Mouse (Mus musculus): Measurements from ENCODE around the gene Rnf11. TPM values are rescaled to one million over a fixed set of nuclear protein-coding genes. Genes with fewer than 3 reads are reported as not detected.
"Not testable (repeated sequence)": the region's sequence is repeated elsewhere in the genome, so short reads cannot be mapped to it uniquely, and the experiment has no call there.

The Rnf11 gene
- total RNA-seq, 1 experiment from 2014 or later, result 38.7 TPM

DNA sequence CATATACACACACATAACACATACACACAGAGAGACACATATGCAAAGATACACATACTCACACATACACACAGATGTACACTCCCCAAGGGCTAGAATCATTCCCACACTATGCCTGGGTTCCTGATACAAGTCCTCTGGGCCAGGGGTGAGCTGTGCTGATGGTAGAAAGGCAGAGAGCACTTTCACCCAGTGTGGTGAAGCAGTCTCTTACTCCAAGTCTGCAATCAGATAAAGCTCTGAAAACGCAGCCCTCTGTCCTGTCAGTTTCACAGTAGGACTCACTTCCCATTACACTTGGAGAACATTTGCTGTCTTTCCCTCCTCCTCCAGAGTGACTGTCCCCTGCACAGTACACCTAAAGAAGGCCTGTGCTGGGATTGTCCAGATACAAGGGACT, 57.5 kb downstream of the Rnf11 start:
- no peak for ATAC-seq (replicated peaks in 1 of 2; ENCODE audit: insufficient read depth in 1 of 2, low FRiP score in 2 of 2, low TSS enrichment in 1 of 2, low read depth in 1 of 2, poor library complexity in 2 of 2, severe bottlenecking in 2 of 2)

DNA sequence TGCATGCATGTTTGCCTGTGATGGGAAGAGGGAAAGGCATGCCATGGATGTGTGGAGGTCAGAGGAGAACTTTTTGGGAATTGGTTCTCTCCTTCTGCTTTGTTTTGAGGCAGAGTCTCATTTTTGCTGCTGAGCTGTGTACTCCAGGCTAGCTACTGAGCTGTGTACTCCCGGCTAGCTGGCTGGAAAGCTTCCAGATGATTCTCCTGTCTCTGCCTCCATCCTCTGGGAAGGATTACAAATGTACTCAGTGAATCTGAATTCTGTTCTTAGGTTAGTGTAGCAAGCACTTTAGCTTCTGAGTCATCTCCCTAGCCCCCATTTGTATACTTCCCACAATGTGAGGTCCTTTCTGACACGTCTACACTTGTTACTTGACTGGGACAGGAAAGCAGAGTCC, 61.1 kb downstream of the Rnf11 start:
- ATAC-seq (replicated peaks in 1 of 2; ENCODE audit: insufficient read depth in 1 of 2, low FRiP score in 2 of 2, low TSS enrichment in 1 of 2, low read depth in 1 of 2, poor library complexity in 2 of 2, severe bottlenecking in 2 of 2), result no peak

DNA sequence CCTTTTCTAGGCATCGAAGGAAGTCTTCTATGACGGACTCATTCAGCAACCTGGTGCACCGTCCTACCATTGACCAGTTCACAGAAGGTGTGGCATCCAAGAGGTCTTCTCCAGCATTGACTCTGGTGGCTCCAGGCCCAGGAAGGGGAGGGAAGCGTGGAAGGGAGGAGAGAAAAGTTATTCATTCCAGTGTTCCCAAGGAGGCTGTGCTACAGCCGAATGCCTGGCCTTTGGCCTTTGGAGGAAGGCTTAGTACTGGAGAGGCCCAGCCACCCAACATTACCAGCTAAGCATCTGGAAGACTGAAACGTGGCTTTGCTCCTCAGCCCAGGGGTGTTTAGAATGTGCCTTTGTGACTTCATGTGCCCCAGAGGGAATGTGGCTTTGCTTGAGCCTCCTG, 62.1 kb downstream of the Rnf11 start:
- ATAC-seq (replicated peaks in 1 of 2; ENCODE audit: insufficient read depth in 1 of 2, low FRiP score in 2 of 2, low TSS enrichment in 1 of 2, low read depth in 1 of 2, poor library complexity in 2 of 2, severe bottlenecking in 2 of 2), result no peak

DNA sequence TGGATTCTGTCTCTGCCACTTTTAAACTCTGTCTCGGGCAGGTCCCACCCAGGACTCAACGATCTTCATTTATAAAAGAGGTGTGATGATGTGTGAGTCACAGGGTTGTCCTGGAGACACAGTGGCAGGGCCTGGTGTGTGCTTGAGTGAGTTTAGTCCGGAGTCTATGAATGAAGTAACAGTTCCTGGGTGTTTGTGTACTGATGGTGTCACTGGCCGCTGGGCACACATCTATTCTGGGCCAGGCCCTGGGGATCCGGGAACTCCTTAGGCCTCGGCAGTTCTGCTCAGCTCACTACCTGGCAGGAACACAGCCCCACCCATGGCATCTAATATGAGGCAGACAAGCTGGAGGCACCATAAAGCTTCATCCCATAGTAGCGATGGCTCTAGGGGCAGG, 62.9 kb downstream of the Rnf11 start:
- ATAC-seq (replicated peaks in 1 of 2; ENCODE audit: insufficient read depth in 1 of 2, low FRiP score in 2 of 2, low TSS enrichment in 1 of 2, low read depth in 1 of 2, poor library complexity in 2 of 2, severe bottlenecking in 2 of 2), result no peak

DNA sequence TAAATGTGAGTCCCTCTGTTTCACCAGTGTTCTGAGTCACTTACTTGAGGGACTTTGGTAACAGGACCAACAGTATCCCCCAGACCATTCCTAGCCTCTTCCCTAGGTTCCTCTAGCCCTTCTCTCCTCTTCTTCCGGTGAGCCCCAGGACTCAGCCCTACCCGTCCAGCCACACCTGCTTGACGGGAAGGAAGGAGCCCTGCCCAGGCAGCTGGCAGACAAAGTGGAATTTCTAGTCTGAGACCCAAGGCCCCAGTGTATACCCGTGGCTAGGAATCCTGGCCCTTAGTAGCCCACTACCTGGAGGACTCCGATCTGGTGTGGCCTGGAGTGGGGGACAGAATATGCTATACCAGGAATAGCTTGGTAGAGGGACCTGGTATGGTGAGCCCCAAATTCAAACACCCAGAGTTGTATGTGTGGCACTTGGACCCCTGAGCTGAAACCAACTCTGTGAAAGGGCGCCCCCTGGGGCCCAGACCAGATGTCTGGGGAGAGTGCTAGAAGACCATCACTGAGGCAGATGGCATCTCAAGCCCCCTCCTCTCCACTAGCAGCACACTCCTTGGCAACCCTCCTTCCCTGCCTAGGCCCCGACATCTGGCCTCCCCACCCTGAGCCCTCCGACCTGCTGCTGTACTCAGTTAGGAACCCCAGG, 64.3 kb downstream of the Rnf11 start:
- 0 out of 4 replicates have a peak, but pooled peaks of 1 of the 2 experiments have one; percentile 20 for ATAC-seq (replicated peaks in 1 of 2; ENCODE audit: insufficient read depth in 1 of 2, low FRiP score in 2 of 2, low TSS enrichment in 1 of 2, low read depth in 1 of 2, poor library complexity in 2 of 2, severe bottlenecking in 2 of 2)

DNA sequence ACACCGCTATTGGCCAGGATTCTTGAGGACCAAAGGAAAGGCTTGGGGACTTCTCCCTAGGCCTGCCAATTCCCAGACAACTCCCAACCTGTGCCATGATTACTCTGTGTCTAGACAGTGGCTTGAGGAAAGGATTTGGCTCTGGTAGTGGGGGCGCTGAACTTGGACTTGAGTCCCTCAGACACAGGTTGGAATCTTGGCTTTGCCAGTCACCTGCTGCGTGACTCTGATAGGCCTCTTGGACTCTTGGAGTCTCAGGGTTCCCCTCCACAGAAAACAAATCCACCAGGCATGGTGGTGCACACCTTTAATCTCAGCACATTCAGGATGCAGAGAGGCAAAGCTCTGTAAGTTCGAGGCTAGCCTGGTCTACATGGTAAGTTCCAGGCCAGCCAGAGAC, 65.0 kb downstream of the Rnf11 start:
- no peak for ATAC-seq (replicated peaks in 1 of 2; ENCODE audit: insufficient read depth in 1 of 2, low FRiP score in 2 of 2, low TSS enrichment in 1 of 2, low read depth in 1 of 2, poor library complexity in 2 of 2, severe bottlenecking in 2 of 2)

DNA sequence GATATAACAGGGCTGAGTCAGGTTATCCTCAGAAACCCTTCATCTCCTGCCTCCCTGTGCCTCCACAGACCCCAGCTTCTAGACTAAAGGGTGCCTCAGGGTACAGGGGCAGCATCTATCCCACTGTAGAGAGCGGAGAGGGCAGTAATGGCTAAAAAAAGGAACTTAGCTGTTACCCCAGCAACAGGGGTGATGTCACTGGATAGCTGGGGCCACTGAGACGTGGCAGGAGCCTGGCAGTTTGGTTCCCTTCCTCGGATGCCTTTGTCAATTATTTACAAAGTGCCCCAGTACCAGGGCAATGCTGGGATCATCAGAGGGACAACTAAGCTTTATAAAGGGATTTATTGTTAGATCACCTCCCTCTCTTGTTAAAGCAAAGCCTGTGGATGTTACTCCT, 65.5 kb downstream of the Rnf11 start:
- ATAC-seq (replicated peaks in 1 of 2; ENCODE audit: insufficient read depth in 1 of 2, low FRiP score in 2 of 2, low TSS enrichment in 1 of 2, low read depth in 1 of 2, poor library complexity in 2 of 2, severe bottlenecking in 2 of 2), result peak; percentile 82 to 93

DNA sequence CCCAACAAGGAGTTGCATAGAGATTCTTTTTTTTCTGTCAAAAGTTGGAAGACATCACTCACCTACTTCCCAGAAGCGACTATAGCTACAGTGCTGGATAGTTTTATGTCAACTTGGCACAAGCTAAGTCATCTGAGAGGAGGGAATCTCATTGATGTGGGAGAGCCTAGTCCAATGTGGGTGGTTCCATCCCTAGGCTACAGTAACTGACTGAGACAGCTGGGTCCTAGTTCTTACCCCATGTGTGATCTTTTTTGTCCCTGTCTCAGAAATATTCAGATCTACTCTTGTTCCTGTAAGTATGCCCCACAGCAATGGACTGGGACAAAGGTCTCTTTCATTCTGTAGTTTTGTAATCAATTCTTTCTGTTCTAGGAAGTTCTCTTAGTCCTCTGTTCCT, 66.5 kb downstream of the Rnf11 start:
- no peak for ATAC-seq (replicated peaks in 1 of 2; ENCODE audit: insufficient read depth in 1 of 2, low FRiP score in 2 of 2, low TSS enrichment in 1 of 2, low read depth in 1 of 2, poor library complexity in 2 of 2, severe bottlenecking in 2 of 2)

DNA sequence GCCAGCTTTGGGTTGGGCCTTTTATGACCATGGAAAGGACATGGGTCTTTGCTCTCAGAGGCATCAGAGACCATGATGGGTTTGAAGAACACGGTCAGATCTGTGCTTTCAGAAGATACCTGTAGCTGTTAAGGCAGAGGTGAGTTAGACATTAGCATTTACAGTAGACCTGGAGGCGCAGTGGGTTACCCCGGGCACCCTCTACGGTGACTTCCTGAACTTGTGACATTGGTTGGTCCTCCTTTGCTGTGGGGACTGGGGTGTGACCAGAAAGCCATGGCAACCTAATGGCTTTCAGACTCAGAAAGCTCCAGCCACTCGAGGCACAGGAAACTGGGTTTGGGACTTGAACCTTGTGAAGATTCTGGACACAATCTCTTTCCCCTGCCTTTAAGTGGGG, 72.3 kb downstream of the Rnf11 start:
- ATAC-seq (replicated peaks in 1 of 2; ENCODE audit: insufficient read depth in 1 of 2, low FRiP score in 2 of 2, low TSS enrichment in 1 of 2, low read depth in 1 of 2, poor library complexity in 2 of 2, severe bottlenecking in 2 of 2), result no peak

DNA sequence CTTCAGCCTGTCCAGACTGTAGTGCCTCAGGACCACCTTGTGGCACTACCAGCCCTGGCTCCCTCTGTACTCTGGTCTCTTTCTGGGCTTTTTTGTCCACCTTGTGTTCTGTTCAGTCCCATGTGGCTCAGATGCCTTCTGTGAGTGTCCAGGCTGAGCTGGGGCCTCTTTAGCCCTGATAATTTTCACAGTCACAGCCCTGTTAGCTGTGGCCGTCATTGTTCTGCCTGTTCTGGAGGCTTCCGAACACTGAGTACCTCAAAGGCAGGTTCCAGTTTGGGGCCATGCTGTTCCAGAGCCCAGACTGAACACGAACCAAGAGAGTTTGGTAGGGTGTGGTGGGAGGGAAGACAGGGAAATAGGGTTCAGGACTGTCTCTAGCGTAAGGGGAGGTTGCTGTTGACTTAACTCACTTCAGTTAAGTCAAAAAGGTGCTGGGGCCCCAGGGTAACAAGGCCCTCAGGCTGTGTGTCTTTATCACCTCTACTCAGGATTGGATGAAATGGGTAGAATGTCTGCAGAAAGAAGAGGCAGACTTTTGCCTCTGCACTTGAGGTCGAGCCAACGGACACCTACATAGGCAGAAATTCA, 73.1 kb downstream of the Rnf11 start:
- ATAC-seq (replicated peaks in 1 of 2; ENCODE audit: insufficient read depth in 1 of 2, low FRiP score in 2 of 2, low TSS enrichment in 1 of 2, low read depth in 1 of 2, poor library complexity in 2 of 2, severe bottlenecking in 2 of 2), result no peak

DNA sequence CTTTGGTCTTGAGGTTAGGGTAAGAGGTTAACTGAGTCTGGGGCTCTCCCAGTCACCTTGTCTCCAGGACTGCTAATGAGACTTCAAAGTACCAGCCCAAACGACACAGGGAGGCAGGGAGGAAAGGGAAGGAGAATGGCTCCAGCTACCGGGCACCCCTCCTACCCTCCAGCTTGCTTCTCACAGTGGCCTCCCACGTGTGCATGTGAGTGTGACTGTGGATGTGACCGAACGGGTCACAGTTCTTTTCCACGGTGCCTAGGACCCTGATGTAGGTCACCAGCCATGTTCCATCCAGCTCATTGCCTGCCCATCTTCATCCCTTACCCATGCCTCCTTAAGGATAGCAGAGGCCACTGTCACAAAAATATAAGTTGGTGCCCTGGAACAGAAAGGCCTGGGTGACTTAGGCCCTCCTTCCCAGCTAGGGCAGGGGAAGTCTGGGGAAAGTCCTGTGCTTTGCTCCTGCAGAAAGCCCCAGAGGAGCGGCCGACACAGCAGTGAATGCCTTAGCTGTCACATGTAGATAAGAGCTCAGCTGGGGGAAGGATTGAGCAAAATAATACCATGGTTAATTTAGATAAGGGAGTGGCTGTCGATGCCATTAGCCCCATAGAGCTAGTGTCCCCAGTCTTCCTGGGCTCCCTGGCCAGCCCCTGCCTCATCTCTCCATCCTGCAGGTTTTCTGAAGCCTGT, 73.7 kb downstream of the Rnf11 start:
- ATAC-seq (replicated peaks in 1 of 2; ENCODE audit: insufficient read depth in 1 of 2, low FRiP score in 2 of 2, low TSS enrichment in 1 of 2, low read depth in 1 of 2, poor library complexity in 2 of 2, severe bottlenecking in 2 of 2), result 0 out of 4 replicates have a peak, but pooled peaks of 1 of the 2 experiments have one; percentile 9

DNA sequence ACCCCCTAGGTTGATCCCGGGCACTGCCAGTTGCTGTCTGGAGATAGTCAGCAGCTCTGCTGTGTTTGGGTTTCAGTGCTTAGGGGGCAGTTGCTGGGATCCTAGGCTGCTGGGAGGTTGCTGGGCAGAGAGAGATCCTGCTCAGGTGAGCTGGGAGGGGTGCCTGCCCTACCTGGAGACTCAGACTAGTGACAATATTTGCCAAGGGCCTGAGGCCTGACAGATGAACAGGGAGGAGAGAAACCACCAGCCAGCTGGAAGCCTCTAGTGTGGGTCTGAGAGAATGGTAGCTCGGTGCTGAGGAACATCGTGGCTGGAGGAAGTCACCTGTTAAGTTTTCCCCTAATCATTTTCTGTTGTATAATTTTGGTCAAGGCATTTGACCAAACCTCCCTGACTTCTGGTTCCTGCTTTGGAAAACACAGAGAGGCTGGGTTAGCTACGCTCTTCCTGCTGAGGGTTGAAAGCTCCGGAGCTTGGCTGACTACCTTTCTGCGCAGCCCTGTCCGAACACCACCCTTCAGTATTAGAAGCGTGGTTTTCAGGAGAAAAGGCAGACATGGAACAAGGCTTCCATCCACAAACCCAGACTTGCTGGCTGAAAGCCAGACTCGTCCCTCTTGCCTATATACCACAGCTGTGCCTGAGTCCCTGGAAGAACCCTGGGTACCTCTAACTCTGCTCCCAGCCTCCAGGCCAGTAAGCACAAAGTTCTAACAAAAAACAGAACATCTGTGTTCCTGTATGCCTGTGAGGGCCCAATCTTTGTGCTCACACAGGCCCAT, 76.6 kb downstream of the Rnf11 start:
- ATAC-seq (replicated peaks in 1 of 2; ENCODE audit: insufficient read depth in 1 of 2, low FRiP score in 2 of 2, low TSS enrichment in 1 of 2, low read depth in 1 of 2, poor library complexity in 2 of 2, severe bottlenecking in 2 of 2), result no peak

DNA sequence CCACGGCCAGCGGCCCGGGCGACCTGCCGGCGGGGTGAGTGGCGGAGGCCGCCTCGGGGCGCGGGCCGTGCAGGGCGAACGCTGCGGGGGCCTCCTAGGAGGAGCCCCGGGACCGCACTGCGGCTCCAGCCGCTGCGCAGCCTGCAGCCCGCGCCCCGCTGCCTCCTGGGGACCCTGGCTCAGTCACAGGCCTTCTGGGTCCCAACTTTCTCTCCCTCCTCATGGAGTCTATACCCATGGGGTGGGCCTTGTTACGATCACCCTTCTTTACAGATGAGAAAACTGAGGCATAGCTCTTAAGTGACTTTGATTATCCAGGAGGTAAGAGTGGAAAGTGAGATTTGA, 77.4 kb downstream of the Rnf11 start:
- no peak for ATAC-seq (replicated peaks in 1 of 2; ENCODE audit: insufficient read depth in 1 of 2, low FRiP score in 2 of 2, low TSS enrichment in 1 of 2, low read depth in 1 of 2, poor library complexity in 2 of 2, severe bottlenecking in 2 of 2)

DNA sequence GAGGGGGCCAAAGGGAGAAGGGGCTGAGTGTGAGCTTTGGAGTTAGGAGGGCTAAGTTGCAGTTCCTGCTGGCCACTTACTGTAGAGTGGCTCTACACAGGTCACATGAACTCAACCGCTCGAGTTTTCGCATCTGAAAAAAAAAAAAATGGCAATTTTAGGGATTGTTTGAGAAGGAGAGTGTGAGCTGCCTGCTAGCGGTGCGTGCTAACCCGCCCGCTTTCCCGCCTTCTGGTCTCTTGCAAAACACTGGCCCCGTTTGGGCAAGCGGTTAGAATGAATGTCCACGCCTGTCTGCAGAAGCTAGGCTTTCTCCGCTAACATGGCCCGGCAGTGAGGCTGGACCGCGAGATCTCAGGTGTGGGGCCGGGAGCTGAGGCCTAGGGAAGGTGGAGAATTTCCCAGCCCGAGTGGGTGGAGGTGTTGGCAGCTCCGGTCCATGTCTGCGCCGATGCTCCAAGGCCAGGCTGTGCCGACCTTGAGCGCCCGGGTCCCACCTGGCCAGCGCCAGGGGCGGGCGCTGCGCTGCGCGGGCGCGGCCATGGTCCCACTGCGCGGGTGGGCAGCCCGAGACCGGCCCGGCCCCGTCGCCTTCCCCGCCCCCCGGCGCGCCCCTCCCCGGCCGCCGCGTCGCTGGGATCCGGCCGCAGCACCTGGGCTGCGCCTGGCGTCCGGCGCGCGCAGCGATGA, 77.9 kb downstream of the Rnf11 start, which contains the start of gene Ttc39a:
Gene Ttc39a (plus strand): TSS at position 138 of the 690 bp plus-strand sequence.
- ATAC-seq (replicated peaks in 1 of 2; ENCODE audit: insufficient read depth in 1 of 2, low FRiP score in 2 of 2, low TSS enrichment in 1 of 2, low read depth in 1 of 2, poor library complexity in 2 of 2, severe bottlenecking in 2 of 2), result peak; percentile 12 to 29; a peak in 3 of 4 replicates

DNA sequence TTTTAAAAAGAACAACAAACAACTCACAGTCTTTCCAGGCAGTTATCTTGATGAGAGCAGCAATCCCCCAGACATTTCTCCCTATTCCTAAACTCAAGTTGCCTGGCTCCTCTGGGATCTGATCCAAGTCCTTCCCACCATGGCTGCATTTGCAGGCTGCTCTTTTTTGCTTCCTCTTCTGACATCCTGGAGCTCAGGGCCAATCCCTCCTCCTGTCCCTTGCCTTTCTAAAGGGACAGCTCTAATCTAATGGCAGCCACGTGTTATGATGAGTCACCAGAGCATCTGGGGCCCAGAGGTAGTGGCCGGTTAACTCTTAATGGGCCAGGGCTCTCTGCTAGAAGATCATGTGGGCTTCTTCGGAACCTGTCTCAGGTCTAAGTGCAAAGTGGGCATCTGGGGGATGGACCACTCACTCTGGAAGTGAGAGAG, 78.5 kb downstream of the Rnf11 start:
- ATAC-seq (replicated peaks in 1 of 2; ENCODE audit: insufficient read depth in 1 of 2, low FRiP score in 2 of 2, low TSS enrichment in 1 of 2, low read depth in 1 of 2, poor library complexity in 2 of 2, severe bottlenecking in 2 of 2), result peak; percentile 68 to 74; a peak in 2 of 4 replicates

DNA sequence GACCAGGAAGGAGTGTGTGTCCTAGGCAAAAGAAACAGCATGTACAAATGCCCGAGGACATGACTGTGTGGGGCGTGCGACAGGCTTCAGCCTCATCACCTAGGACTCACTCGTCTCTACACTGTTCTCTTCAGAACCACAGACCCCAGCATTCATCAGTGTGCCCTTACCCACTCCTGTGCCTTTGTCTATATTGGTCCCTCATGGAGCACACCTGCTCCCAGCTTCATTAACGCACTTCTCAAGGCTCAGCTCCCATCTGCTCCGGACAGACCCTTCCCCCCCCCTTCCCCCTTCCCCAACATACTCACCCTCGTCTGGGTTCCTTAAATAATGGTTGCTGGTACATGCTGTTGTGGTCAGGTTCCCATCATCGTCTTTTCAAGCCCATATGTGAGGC, 79.1 kb downstream of the Rnf11 start:
- ATAC-seq (replicated peaks in 1 of 2; ENCODE audit: insufficient read depth in 1 of 2, low FRiP score in 2 of 2, low TSS enrichment in 1 of 2, low read depth in 1 of 2, poor library complexity in 2 of 2, severe bottlenecking in 2 of 2), result no peak

DNA sequence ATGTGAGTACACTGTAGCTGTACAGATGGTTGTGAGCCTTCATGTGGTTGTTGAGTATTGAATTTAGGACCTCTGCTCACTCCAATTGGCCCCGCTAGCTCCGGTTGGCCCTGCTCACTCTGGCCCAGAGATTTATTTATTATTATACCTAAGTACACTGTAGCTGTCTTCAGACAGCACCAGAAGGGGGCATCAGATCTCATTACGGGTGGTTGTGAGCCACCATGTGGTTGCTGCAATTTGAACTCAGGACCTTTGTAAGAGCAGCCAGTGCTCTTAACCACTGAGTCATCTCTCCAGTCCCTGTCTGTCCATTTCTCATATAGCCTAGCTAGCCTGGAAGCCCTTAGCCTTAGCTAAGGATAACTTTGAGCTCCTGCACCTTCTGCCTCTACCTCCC, 79.6 kb downstream of the Rnf11 start:
- ATAC-seq (replicated peaks in 1 of 2; ENCODE audit: insufficient read depth in 1 of 2, low FRiP score in 2 of 2, low TSS enrichment in 1 of 2, low read depth in 1 of 2, poor library complexity in 2 of 2, severe bottlenecking in 2 of 2), result not testable (repeated sequence)

All from hematopoietic stem cell, adult 5-6 weeks (primary cell).